Mouse (Mus musculus) neural tube, embryonic 15.5 days (tissue): ENCODE results near the gene Guf1. TPM values are rescaled to one million over a fixed set of nuclear protein-coding genes. Genes with fewer than 3 reads are reported as not detected.
A peak's percentile ranks its signal among the peaks of the same experiment; 100 is the strongest.

Experiments used
- ATAC-seq: fragments of 200-750 bp; cut with Nextera tagmentation; 2 replicates; pipeline ENCODE4 v1.8.0; 2017; ENCODE audit warnings: mild to moderate bottlenecking, moderate TSS enrichment, moderate library complexity; ENCODE audit not compliant: low FRiP score
- H3K27ac ChIP-seq: fragments of 300-500 bp; sonication (generic); replicated peaks from 2 replicates; pipeline ENCODE4 v1.5.1; 2015; ENCODE audit warnings: mild to moderate bottlenecking, inconsistent platforms
- H3K27me3 ChIP-seq: fragments of 300-500 bp; sonication (generic); replicated peaks from 2 replicates; pipeline ENCODE4 v1.6.1; 2015; ENCODE audit warnings: inconsistent platforms
- H3K36me3 ChIP-seq: fragments of 300-500 bp; sonication (generic); 2 replicates; pipeline ENCODE4 v1.6.1; 2015; ENCODE audit warnings: inconsistent platforms
- H3K4me1 ChIP-seq: fragments of 300-500 bp; sonication (generic); 2 replicates; pipeline ENCODE4 v1.6.1; 2015; ENCODE audit warnings: inconsistent platforms
- H3K4me2 ChIP-seq: fragments of 300-500 bp; sonication (generic); 2 replicates; pipeline ENCODE4 v1.6.1; 2015; ENCODE audit warnings: inconsistent platforms, mild to moderate bottlenecking, moderate library complexity
- H3K4me3 ChIP-seq: fragments of 300-500 bp; sonication (generic); replicated peaks from 2 replicates; pipeline ENCODE4 v1.5.1; 2015; ENCODE audit warnings: mild to moderate bottlenecking, inconsistent platforms
- H3K9ac ChIP-seq: fragments of 300-500 bp; sonication (generic); replicated peaks from 2 replicates; pipeline ENCODE4 v1.6.1; 2015; ENCODE audit warnings: mild to moderate bottlenecking, inconsistent platforms
- H3K9me3 ChIP-seq: fragments of 300-500 bp; sonication (generic); replicated peaks from 2 replicates; pipeline ENCODE4 v1.6.1; 2016; ENCODE audit warnings: inconsistent platforms
- WGBS: fragments of 180-500 bp; shearing (Covaris S2); methylation state at CpG from one replicate; pipeline ENCODE4 v1.1.7; 2015; ENCODE audit warnings: mixed read lengths; 5-methylcytosine and 5-hydroxymethylcytosine counted together
- polyA plus RNA-seq: library from polyadenylated mRNA; unstranded; fragments of >200 nt; fragmentation: Nextera tagmentation; extraction: Ambion mirVana; gene quantifications from 2 replicates; pipeline ENCODE4 v1.2.1, GENCODE M21; 2015

Gene Guf1
- 53.9 and 55.4 TPM in 2 replicates for polyA plus RNA-seq

DNA sequence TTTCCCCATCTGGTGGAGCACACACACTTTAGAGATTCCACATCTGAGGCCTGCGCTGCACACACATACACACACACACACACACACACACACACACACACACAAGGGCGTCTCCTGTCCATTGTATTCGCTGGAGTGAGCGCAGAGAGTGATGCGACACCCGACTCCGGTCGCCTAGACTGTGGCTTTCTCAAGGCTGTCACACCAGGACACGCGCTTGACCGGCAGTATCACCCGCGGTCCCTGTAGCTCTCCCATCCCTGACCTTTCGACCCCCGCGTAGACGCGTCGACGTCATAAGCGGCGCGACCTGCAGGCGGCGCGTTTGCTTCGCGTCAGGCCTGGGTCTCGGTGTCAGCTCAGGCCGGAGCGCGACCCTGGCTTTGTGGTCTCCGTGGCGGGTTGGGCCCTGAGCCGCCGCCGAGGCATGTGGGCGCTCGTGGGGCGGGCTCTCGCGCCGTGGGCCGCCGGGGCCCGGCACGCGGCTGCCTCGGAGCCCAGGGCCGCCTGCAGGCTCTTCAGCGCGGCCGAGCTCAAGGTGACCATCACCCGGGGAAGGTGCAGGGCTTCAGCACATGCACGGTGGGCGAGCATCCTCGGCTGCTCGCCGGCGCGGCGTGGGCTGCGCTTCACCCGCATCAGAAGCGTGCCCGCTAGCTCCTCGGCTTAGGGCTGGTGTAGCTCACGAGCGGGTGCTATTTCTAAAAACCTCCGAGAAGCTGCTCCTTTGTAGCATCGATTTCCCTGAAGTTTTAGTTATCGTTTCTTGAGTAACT lies at the start of gene Guf1:
Gene Guf1 (plus strand): TSS at position 296 of the 776 bp plus-strand sequence.
- peak; percentile 90 for ATAC-seq
- peaks cover 8% of the 10 kb centered on the region for H3K4me1 ChIP-seq
- H3K36me3 ChIP-seq: peaks cover 10% of the 10 kb centered on the region
- H3K4me3 ChIP-seq: peak within 1 kb of the TSS; percentile 67
- peak within 1 kb of the TSS; percentile 91 for H3K27ac ChIP-seq
- H3K9ac ChIP-seq: peak within 1 kb of the TSS; percentile 78
- WGBS: under 1% methylated on average over 72 of the region's 72 CpGs
- H3K27me3 ChIP-seq: no peaks in the 10 kb centered on the region
- no peaks in the 10 kb centered on the region for H3K9me3 ChIP-seq
- peak within 1 kb of the TSS; percentile 74 for H3K4me2 ChIP-seq

DNA sequence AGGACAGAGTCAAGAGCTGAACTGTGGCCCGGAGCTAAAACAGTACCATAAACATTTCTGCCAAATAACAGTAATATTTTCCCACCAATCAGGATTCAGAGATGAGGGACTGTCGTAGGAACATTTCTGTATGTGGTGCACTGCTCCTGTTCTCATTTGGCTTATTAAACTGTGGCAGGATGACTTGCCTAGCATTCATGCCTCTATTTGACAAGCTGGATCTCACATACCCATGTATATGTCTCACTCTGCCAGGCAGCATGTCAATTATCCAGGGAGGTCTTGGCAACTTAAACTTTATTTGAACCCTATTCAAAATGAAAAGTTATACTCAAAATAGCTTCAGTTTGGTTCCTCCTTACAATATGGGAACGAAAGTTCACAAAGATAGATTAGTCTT lies 49.7 kb upstream of the Guf1 start:
- H3K4me3 ChIP-seq: no peak overlapping the region
- no peaks in the 10 kb centered on the region for H3K4me1 ChIP-seq
- no peak for ATAC-seq
- H3K9me3 ChIP-seq: no peaks in the 10 kb centered on the region
- no peak overlapping the region for H3K9ac ChIP-seq
- 92% methylated on average over 3 of the region's 3 CpGs for WGBS
- no peaks in the 10 kb centered on the region for H3K36me3 ChIP-seq
- H3K27me3 ChIP-seq: no peaks in the 10 kb centered on the region
- H3K27ac ChIP-seq: no peak overlapping the region
- no peak overlapping the region for H3K4me2 ChIP-seq

DNA sequence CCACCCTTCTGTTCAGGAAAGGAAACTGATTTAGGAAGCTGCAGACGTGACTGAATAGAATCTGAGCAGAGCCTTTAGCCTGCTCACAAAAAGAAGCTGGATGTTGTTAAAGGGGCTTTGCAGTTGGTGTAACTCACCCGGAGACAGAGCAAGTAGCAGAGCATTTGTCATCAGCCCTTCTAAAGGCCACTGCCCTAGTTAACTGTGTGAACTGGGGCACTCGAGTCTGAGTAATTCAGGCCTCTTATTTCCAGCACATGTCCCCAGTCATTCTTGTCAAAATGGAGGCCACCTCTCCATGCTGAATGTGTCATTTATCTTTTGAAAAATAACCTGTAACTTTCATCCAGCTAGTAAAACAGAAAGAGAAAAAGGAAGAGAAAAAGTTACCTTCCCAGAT lies 45.1 kb upstream of the Guf1 start:
- no peaks in the 10 kb centered on the region for H3K9me3 ChIP-seq
- H3K36me3 ChIP-seq: no peaks in the 10 kb centered on the region
- no peak overlapping the region for H3K4me2 ChIP-seq
- no peak overlapping the region for H3K4me3 ChIP-seq
- no peaks in the 10 kb centered on the region for H3K27me3 ChIP-seq
- ATAC-seq: no peak
- WGBS: 20% methylated on average over 3 of the region's 3 CpGs
- H3K27ac ChIP-seq: no peak overlapping the region
- no peaks in the 10 kb centered on the region for H3K4me1 ChIP-seq
- no peak overlapping the region for H3K9ac ChIP-seq

DNA sequence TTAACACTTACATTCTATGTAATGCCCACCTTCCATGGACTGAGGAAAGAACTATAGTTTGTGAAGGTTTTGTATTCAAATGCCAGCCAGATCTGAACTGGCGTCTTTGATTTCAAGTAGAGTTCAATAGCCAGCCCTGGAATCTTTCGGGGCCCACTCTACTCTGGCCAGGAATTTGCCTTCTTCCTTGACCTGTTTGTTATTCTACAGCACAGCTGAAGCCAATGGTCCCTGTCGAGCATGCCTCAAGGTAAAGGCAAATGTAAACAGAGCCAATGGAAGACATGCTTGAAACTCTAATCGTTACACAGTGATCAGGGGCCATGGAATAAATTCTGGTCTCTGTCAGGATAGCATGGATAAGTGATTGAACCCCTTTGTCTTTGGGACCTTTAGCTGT lies 44.5 kb upstream of the Guf1 start:
- WGBS: 78% methylated on average over 4 of the region's 4 CpGs
- H3K9ac ChIP-seq: no peak overlapping the region
- H3K27ac ChIP-seq: no peak overlapping the region
- no peaks in the 10 kb centered on the region for H3K27me3 ChIP-seq
- H3K4me3 ChIP-seq: no peak overlapping the region
- H3K36me3 ChIP-seq: no peaks in the 10 kb centered on the region
- H3K9me3 ChIP-seq: no peaks in the 10 kb centered on the region
- H3K4me1 ChIP-seq: no peaks in the 10 kb centered on the region
- no peak overlapping the region for H3K4me2 ChIP-seq
- ATAC-seq: no peak

DNA sequence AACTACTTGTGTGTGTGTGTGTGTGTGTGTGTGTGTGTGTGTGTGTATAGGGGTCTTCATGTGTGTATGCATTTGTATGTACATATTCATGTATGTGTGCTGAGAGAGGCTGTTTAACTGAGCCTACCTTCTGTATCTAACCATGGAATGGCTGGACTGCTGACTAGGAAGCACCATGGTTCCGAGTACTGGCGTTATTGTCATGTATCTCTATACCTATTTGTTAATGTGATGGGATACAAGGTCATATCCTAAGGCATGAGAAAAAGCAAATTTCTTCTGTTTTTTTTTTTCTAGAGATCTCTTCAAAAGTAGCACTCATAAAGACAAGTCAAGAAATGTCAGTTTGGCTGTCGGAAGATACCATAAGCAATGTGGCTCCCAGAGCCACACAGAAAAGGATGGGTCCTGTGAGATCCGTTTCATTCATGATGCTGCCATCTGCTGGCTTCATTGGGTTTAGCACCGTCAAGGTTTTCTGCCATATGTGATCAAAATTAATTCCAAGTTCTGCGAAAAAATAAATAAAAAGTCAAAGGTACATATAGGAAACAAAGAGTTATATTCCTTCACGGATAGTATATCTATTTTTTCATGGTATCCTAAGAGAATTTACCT lies 36.0 kb upstream of the Guf1 start:
- H3K9ac ChIP-seq: no peak overlapping the region
- H3K4me3 ChIP-seq: no peak overlapping the region
- no peaks in the 10 kb centered on the region for H3K9me3 ChIP-seq
- no peak overlapping the region for H3K4me2 ChIP-seq
- no peaks in the 10 kb centered on the region for H3K36me3 ChIP-seq
- no peaks in the 10 kb centered on the region for H3K27me3 ChIP-seq
- no peak for ATAC-seq
- H3K4me1 ChIP-seq: no peaks in the 10 kb centered on the region
- H3K27ac ChIP-seq: no peak overlapping the region
- WGBS: 36% methylated on average over 7 of the region's 7 CpGs

DNA sequence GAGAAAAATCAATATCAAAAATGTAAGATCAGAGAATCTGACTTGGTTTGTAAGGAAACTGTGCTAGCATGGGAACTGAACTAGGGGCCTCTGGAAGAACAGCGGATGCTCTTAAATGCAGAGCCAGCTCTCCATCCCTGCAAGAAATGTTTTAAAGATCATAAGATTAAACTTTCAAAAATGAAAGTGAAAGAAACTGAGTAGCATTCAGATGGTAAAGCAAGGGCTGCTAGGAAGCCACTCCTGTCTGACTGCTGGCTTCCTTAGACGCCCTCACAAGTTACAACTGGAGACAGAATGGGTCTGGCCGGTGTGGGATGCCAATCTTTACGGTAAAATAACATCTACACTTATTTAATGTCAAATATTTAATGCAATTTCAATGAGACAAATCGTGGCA lies 34.7 kb upstream of the Guf1 start:
- no peak overlapping the region for H3K27ac ChIP-seq
- WGBS: 75% methylated on average over 5 of the region's 5 CpGs
- no peaks in the 10 kb centered on the region for H3K27me3 ChIP-seq
- H3K4me1 ChIP-seq: no peaks in the 10 kb centered on the region
- no peaks in the 10 kb centered on the region for H3K36me3 ChIP-seq
- H3K4me2 ChIP-seq: no peak overlapping the region
- no peak overlapping the region for H3K4me3 ChIP-seq
- H3K9ac ChIP-seq: no peak overlapping the region
- H3K9me3 ChIP-seq: no peaks in the 10 kb centered on the region
- no peak for ATAC-seq

DNA sequence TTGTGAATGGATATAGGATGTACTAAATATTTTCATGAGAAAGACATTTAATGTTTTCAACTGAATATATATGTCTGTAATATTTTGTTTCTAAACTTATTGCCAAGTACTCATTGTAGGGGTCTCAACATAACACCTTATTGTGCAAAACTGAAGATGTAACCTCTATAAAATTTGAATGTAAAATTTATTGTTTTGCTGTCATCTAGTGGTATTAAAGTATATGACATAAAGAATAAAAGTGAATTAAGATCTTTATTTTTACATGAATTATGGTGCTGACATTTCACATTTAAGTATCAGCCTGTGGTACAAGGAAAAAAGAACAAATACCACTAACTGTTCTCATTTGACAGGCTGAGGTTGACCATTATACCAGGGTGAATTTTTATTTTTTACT lies 32.8 kb upstream of the Guf1 start:
- no peak for ATAC-seq
- H3K27ac ChIP-seq: no peak overlapping the region
- no peak overlapping the region for H3K4me2 ChIP-seq
- H3K36me3 ChIP-seq: no peaks in the 10 kb centered on the region
- no peaks in the 10 kb centered on the region for H3K27me3 ChIP-seq
- no peaks in the 10 kb centered on the region for H3K4me1 ChIP-seq
- no peak overlapping the region for H3K9ac ChIP-seq
- no peaks in the 10 kb centered on the region for H3K9me3 ChIP-seq
- no peak overlapping the region for H3K4me3 ChIP-seq

DNA sequence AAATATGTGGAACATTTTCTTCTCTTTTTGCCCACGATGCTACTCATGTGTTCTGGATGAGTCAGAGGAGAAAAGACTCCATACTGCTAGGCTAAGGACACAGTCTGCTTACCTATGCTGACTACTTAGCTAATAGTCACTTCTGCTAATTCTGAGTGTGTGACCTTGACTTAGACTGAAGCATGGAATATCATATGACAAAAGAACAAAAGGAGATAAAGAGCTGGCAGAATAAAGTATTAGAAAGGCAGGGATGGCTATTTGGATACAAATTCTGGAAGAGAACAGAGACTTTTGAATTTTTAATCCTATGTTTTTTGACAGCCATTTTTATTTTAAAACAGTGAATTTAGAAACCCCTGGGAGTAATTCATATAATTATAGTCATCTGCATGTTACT lies 15.0 kb upstream of the Guf1 start:
- Histone ChIP-seq H3K4me1 (no peaks in the 10 kb centered on the region), H3K27ac (no peak overlapping the region), H3K9ac (no peak overlapping the region), H3K4me2 (no peak overlapping the region), H3K27me3 (no peaks in the 10 kb centered on the region), H3K36me3 (no peaks in the 10 kb centered on the region), H3K4me3 (no peak overlapping the region), H3K9me3 (no peaks in the 10 kb centered on the region)
- ATAC-seq: no peak
- whole genome bisulfite sequencing: 94% methylated on average over 1 of the region's 1 CpGs

DNA sequence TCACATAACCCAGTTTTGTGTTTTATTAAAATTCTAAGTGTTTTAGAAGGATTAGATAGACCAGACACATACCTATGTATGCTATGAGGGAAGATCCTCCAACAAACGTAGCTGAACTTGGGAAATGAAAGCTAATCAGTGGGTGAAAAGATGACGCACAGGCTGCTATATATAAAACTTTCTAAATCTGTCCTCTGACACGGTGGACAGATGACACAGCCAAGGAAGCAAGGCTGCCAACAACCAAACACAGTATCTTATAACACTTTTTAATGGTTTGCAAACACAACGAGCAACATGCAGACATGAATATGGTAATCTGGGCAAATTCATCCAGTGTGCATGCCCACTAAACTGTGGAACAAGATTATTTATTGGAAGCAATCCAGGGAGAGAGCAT lies 14.2 kb upstream of the Guf1 start, which contains the start of gene Yipf7:
Gene Yipf7 (minus strand): TSS at position 160 of the 400 bp plus-strand sequence.
- Histone ChIP-seq H3K4me3 (no peak within 1 kb of the TSS), H3K36me3 (no peaks in the 10 kb centered on the region), H3K27ac (no peak within 1 kb of the TSS), H3K9me3 (no peaks in the 10 kb centered on the region), H3K9ac (no peak within 1 kb of the TSS), H3K27me3 (no peaks in the 10 kb centered on the region), H3K4me2 (no peak within 1 kb of the TSS), H3K4me1 (no peaks in the 10 kb centered on the region)
- no peak for ATAC-seq
- 79% methylated on average over 4 of the region's 4 CpGs for WGBS

DNA sequence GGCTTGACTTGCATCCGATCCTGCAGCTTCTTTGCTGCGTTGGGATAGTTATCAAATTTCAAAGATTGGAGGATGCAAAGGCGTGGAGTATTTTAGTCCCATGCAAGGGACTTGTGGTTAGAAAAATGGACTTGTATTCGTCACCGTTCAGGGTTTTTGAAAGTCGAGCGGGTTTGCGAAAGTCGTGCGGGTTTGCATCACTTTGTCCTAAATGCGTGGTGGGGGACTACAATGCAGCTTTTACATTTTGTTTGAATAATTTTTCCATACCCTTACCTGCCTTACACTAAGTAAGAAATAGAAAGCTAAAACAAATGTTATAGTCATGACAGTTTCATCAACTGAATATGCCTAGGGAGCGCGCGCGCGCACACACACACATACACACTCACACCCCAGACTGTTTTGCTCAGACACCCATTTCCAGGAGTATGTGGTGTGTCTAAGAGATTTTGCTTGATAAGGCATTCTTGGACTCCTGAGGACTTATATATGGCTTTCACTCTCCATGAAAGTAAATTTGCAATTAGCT lies 747 bp downstream of the Guf1 start:
- ATAC-seq: peak; percentile 17; the same call in 1 of the 2 replicates
- peak overlapping the region; percentile 74 for H3K4me2 ChIP-seq
- peaks cover 8% of the 10 kb centered on the region for H3K4me1 ChIP-seq
- peak overlapping the region; percentile 78 for H3K9ac ChIP-seq
- H3K9me3 ChIP-seq: no peaks in the 10 kb centered on the region
- peak overlapping the region; percentile 91 for H3K27ac ChIP-seq
- WGBS: 10% methylated on average over 16 of the region's 16 CpGs
- H3K36me3 ChIP-seq: peaks cover 10% of the 10 kb centered on the region
- H3K4me3 ChIP-seq: peak overlapping the region; percentile 67
- H3K27me3 ChIP-seq: no peaks in the 10 kb centered on the region

DNA sequence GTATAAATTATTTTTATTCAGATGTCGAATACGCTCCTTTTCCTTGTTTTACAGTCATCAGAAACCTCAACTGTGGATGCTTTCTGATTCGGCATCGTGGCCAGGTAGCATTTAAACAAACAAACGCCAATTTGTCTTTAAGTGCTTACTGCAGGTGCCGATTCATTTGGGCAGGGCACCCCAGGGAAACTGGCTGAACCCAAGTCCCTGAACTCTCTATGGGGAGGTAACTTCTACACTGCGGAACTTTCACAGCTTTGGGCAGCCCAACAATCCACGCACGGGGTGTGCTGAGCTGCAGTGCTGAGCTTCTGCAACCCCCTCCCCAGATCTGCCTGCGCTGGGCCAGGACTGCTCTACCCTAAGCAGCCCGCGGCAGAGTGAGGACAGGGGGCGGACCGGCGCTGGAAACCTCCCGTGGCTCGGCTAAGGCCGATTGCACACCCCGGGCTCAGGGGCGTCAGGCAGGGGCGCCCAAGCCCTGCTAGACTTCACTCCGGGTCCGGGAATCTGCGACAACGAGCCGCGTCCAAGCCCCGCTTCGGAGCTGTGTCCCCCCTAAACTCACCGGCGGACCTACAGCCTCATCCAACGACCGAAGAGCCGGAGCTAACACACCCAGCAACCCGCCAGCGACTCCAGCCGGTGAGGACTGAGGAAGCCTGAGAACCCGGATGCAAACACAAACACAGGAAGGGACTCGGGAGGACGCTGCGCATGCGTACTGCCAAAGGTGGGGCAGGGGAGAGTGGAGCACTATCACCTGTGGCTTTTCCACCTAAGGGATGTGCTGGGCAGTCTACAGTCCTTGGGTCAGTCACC lies 35.1 kb downstream of the Guf1 start, which contains the start of gene Gnpda2:
Gene Gnpda2 (minus strand): TSS at position 701 of the 822 bp plus-strand sequence.
- Histone ChIP-seq H3K4me3 (peak within 1 kb of the TSS; percentile 88), H3K27me3 (no peaks in the 10 kb centered on the region), H3K9ac (peak within 1 kb of the TSS; percentile 87), H3K4me1 (peaks cover 7% of the 10 kb centered on the region), H3K27ac (peak within 1 kb of the TSS; percentile 89), H3K4me2 (peak within 1 kb of the TSS; percentile 67), H3K36me3 (peaks cover 4% of the 10 kb centered on the region; the same call in 1 of the 2 replicates), H3K9me3 (no peaks in the 10 kb centered on the region)
- WGBS: 3% methylated on average over 42 of the region's 42 CpGs
- ATAC-seq: peak; percentile 98
